Mouse (Mus musculus) spleen, postnatal 10 days (tissue): ENCODE measurements around the gene Tnip2.

Source experiments
- DNase-seq, 2 experiments: peaks; one replicate each; pipeline ENCODE4 v3.0.0; 2021 to 2022; ENCODE audit warnings: low spot score in 2 of 2

The Tnip2 gene

GRCm38 (mm10) chr5:34513466-34514217 lies at the start of gene Tnip2:
Gene Tnip2, minus strand, starts transcription at chr5:34513991.
- peak; percentile 96 to 98 for DNase-seq

DNA sequence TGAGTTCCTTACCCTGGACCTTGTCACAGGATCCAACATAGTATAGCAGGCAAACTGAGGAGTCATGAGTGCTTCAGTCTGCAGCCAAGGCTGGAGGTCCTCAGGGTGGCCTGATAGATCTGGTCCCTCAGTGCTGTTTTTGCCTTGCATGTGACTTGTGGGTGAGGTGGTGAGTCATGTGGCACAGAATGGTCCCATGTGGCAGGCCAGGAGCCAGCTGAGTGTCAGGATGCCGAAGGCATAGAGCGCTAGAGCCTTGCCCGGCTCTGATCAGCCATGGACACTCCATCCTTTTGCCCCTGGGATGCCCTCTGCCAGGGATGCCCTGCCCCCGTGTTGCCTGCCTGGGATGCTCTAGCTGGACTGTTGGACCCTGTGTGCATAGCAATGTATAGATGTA lies 38.0 kb upstream of the Tnip2 start:
- DNase-seq, result no peak

DNA sequence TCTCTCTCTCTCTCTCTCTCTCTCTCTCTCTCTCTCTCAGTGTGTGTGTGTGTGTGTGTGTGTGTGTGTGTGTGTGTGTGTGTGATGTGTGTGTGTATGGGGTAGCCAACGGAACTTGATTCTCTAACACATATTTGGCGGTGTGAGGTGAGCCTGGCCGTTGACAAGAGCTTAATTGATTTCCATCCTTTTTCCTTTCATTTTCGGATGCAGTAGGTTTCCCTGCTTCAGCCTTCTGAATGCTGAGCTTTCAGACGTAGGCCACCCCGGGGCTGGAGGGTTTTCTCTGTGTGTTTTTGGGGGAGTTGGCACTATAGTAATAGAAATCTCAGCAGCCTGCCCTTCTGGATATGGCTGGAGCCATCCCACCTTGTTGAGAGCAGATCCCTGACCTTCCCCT lies 36.5 kb upstream of the Tnip2 start:
- no peak for DNase-seq

DNA sequence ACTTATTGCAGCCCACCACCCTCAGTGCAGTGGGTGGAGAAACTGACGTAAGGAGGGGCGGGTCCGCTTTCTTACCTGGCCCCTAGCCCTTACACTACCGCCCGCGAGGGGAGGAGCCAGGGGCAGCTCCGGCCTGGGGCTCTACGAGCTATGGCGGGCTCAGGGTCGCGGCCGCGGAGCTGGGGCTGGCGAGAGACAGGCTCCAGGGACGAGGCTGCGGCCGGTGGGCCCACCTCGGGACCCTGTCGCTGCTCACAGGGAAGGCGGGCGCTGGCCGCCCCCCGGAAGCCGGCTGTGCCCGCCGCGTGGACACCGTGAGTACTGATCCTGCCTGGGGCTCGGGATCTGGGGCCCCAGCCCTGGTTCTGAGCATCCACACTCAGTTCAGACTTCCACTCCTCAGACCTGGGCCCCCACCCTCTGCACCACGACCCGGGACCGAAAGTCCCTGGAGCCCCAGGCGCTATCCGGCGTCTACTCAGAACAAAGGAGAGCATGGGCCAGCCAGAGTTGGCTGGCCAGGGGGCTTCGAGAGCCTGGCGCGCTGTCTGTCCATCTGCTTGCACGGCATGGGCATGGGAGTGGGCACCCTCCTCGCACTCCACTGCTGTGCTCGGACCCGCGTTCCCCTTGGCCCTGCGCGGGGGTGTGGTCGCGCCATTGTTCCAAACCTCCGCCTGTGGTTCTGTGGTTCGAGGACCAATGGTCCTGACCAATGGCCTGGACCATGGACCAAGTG lies 35.9 kb upstream of the Tnip2 start:
- DNase-seq, result peak in 1 of 2 experiments; percentile 45

GRCm38 (mm10) chr5:34549135-34549482 lies 35.3 kb upstream of the Tnip2 start:
- DNase-seq, result peak in 1 of 2 experiments; percentile 17

- DNase-seq, result peak in 1 of 2 experiments; percentile 57
Measured at GRCm38 (mm10) chr5:34547410-34547809, 33.6 kb upstream of the Tnip2 start.

- DNase-seq, result peak in 1 of 2 experiments; percentile 47
Measured at GRCm38 (mm10) chr5:34543114-34543513, 29.3 kb upstream of the Tnip2 start.

GRCm38 (mm10) chr5:34542166-34542565 lies 28.4 kb upstream of the Tnip2 start:
- DNase-seq, result no peak

DNA sequence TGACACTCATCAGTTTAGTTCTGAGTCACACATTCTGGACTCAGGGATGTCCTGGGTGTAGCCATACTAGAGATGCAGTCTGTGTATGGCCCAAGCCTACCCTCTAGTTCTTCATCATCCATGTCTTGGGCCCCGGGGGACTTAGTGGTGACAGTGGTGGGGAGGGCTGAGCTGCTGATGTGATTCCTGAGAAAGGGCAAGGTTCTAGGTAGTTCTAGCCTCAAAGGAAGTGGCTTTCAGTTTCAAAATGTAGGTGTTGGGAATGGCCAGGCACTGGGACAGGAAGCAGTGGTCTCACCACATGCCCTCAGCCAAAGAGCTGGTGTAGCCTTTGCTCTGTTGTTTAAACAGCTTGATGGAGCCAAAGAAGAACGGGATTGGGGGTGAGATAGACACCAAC lies 25.3 kb upstream of the Tnip2 start:
- no peak for DNase-seq

DNA sequence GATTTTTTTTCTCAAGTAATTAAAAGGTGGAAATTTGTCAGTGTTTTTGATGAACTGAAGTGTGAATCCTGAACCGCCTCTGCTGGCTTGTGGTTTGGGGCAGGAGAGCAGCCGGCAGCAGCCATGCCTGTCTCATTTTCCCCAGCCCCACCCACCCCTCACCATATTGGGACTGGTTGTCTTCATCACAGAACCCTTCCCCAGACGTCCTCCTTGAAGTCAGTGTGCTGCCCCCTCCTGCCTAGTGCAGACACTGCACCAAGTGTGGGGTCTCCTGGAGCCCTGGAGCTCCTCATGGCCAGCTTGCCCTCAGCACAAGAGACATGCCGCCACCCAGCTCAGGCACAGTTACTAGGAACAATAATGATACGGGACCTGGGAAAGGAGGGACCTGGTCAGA lies 24.7 kb upstream of the Tnip2 start:
- DNase-seq, result peak in 1 of 2 experiments; percentile 76

DNA sequence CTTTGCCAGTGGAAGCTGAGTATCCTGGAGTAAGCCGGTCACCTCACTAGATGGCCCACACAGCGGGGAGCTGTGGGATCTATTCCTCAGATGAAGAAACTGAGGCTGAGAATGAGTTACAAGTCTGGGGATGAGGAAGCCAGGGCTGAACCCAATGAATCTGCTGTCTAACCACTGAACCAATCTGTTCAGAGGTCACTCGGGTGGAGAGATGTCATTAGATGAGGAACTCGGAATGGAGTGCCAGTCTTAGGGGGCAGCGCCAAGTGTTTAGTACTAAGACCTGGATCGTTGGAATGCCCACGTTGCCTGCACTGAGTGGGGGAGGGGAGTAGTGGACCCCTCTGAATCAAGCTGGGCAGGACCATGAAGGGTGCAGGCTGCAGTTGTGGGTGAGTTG lies 24.3 kb upstream of the Tnip2 start:
- no peak for DNase-seq

GRCm38 (mm10) chr5:34535831-34536230 lies 22.0 kb upstream of the Tnip2 start:
- no peak for DNase-seq

DNA sequence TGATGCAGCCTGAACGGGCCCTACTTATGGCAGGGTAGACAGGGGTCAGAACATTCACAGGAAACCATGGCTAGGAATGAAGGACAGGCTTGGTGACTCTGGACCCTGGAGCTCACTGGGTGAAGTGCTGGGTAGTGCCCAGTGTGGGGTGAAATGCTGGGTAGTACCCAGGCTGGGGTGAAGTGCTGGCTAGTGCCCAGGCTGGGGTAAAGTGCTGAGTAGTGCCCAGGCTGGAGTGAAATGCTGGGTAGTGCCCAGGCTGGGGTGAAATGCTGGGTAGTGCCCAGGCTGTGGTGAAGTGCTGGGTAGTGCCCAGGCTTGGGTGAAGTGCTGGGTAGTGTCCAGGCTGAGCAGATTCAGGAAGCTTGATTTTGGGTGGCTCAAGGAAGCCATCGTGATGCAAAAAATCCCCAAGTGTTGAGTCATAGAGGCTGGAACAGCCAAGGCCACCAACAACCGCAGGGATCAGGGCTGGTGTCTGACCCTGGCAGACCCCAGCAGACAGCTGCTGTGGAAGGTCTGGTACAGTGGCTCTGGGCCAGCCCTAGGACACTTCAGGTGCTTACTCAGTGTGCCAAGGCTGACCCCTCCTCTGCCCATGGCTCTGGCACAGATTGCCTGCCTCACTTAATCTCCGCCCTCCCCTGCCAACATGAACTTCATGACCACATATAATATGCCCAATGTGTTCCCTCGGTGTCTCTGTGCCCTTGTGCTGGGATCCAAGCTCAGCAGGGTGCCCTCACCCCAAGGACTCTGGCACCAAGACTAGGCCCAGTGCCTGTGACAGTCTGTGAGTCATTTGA lies 21.2 kb upstream of the Tnip2 start:
- DNase-seq, result no peak

- no peak for DNase-seq
Measured at GRCm38 (mm10) chr5:34533820-34534219, 20.0 kb upstream of the Tnip2 start.

DNA sequence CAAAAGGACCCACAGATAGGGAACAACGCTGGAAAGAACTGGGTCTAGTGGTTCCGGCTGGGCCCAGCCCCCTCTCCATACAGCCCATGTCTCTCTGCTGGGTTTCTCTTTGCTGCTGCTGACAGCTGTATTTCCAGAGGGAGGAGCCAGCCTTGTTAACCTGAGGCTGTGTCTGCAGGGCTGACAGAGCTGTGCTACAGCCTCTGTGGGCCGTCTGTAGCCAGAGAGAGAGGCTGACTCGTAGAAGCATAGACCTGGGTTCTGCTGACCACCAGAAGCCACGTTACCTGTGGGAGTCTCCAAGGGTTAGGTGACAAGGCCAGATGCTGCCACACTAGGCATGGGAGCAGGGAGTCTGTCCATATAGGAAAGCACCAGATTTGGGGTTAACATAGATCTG lies 19.3 kb upstream of the Tnip2 start:
- no peak for DNase-seq

GRCm38 (mm10) chr5:34530687-34531086 lies 16.9 kb upstream of the Tnip2 start:
- DNase-seq, result no peak

- DNase-seq, result no peak
Measured at GRCm38 (mm10) chr5:34530116-34530515, 16.3 kb upstream of the Tnip2 start.

GRCm38 (mm10) chr5:34528724-34529123 lies 14.9 kb upstream of the Tnip2 start:
- DNase-seq, result no peak

DNA sequence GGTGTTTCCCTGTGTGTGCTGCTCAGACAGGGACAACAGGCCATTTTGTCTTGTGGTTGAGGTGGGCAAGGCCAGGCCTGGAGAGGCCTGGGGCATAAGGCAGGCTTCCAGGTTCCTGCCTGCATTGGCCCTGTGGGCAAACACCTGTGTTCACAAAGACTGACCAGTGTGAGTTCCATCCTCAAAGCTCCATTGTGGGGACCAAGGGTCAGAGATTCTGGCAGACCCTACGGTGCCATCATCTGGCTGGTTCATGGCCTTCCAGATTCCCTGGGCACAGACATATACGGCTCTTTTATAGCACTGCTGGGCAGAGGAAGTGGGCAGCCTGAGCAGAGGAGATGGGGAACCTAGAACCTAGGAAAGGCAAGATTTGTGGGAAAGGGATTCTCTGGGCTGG lies 13.6 kb upstream of the Tnip2 start:
- no peak for DNase-seq

DNA sequence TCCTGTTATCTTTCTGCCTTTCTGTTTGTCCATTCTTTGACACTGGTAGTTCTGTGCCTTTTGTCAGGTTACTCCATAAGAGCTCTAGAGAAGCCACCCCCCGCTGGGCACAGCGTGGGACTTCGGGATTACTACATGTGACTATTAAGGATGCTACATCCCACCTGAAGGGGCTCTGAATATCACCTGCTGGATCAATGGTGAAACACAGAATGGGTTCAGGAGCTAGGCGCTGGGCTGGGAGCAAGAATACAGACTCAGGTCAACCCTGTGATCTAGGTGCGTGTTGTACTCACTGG lies 12.6 kb upstream of the Tnip2 start:
- no peak for DNase-seq

DNA sequence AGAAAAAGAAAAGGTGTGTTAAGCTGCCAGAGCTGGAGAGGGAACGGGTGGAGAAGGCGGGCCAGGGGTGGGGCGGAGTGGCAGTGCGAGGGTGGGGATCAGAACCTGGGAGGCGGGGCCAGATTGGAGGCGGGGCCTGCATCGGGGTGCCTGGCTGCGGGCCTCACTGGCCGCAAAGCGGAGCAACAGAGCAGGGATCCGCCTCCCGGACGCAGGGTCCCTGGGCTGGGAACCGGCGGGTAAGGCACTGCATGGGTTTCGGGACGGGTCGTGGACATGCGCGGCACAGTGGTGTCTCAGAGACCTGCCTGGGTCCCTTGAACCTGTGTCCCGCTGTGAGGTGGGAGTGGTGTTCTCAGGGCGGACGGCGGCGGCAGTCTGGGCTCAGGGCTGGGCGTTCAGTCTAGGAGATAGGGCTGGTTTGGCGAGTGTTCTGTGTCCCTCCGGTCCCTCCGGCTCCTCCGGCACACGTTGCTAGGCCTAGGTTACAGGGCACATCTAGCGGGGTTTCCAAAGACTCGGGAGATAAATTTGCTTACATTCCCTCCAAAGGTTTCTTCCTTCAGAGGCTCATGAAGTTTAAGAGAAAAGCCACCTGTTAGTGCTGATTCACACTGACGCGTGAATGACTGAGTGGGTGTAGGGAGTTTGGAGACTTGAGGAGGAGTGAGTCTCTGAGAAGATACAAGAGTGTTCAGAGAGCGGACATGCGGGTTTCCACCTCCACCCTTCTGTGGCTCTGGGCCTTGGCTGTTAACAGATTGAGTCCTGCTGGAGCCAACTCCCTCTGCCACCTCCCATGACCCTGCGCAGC lies 12.1 kb upstream of the Tnip2 start, which contains the start of gene Sh3bp2:
Gene Sh3bp2, plus strand, starts transcription at position 176 of the 814 bp plus-strand sequence.
- peak; percentile 99 to 100 for DNase-seq

DNA sequence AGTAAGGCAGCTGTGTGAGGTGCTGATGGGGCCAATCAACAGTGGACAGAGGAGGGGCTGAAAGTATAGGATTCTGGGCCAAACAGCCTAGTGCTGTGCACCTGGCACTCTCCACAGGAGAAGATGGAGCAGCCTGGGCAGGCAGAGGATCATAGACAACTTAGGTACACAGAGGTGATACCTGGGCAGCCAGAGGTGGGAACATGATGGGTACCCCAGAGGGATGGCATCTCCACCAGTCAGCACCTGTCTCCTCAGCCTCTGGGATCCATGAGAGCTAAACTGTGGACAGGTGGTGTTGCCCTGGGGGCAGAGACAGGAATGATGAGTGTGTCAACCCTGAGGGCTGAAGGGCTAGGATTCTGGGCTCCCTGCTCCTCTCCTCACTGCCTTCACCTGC lies 10.7 kb upstream of the Tnip2 start:
- no peak for DNase-seq
